Mouse (Mus musculus) adrenal gland, postnatal 36 days (tissue): ENCODE data around the gene Arid1b. TPM values are rescaled to one million over a fixed set of nuclear protein-coding genes. Genes with fewer than 3 reads are reported as not detected.
A peak's percentile ranks its signal among the peaks of the same experiment; 100 is the strongest.

Experiments
- DNase-seq, 2 experiments: peaks; one replicate each; pipeline ENCODE4 v3.0.0; 2021; ENCODE audit warnings: mixed read lengths in 1 of 2
- total RNA-seq, 2 experiments: library from RNA; stranded (reverse); gene quantifications; 2 replicates each; pipeline ENCODE4 v1.2.3; 2021

The Arid1b gene
- total RNA-seq, 2 experiments from 2014 or later = 58.6 to 65.2 TPM

GRCm38 (mm10) chr17:5116990-5117389, 122.9 kb downstream of the Arid1b start:
- no peak for DNase-seq

- no peak for DNase-seq
These were observed 124.0 kb downstream of the Arid1b start for GRCm38 (mm10) chr17:5118171-5118570.

DNA sequence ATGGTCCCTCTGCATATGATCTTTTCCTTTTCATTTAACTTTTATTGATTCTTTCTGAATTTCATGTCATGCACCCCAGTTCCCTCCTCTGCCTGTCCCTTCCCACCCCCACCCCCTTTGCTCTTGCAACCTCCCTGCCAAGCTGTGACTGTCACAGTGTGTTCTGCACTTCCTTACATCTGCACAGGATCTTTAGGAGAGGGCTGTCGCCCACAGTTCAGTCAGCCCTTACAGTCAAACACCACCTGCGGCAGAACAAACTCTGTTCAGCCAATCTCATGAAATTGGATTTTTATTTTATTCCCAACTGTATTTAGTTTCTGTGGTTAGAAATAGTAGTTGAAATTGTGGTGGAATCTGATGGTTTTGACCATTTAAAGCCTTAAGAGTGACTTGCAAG, 130.5 kb downstream of the Arid1b start:
- no peak for DNase-seq

DNA sequence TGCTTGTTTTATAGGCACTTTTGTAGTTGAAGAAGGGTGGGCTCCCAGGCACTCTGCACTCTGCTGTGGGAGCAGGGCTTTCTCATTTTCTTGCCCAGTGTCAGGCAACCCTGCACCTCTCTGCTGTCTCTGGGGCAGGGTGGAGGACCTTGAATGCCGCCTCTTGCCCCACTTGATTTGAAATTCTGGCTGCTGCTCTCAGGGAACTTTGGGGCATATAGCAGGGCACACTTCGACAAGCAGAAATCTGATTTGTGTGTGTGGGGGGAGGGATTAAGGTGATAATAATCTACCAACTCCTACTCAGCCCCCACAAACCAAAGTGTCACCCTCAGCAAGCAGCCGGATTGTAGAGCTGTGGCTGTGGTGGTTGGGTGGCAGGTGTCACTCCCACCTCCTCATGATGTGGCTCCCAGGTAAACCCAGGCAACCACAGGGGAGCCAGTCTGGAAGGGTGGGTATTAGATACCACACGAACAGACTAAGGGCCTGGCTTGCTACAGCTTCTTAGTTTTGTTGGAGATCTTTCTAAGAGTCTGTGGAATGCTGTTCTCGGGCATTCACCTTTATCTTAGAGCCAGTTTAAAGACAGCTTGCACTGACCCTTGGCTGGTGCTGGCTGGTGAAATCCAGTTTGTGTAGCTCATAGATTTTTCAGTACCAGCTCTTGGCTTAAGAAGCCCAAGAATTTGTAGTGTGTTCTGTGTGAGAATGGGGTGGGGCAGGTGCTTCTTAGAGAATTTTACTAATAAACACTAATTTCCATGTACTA, 131.1 kb downstream of the Arid1b start:
- no peak for DNase-seq

GRCm38 (mm10) chr17:5125856-5126806, 132.0 kb downstream of the Arid1b start:
- no peak for DNase-seq

DNA sequence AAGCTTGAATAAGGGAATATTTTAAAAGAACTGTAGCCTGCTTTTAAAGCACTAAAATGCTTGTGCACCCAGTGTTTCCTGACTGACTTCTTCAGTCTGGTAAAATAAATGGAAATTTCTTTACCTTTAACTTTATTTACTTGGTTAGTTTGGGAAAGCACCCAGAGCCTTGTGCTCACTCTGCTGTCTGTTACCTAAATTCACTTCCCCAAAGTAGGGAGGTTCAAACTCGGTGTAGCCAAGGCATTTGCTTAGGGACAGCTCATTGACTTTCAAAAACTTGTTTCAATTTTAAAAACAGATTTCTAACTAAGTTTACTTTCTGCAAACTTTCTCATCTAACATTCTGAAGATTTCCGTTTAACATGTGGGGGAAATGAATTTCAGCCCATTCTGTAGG, 135.5 kb downstream of the Arid1b start:
- no peak for DNase-seq

- DNase-seq = no peak
These were observed 136.0 kb downstream of the Arid1b start for GRCm38 (mm10) chr17:5130116-5130515.

DNA sequence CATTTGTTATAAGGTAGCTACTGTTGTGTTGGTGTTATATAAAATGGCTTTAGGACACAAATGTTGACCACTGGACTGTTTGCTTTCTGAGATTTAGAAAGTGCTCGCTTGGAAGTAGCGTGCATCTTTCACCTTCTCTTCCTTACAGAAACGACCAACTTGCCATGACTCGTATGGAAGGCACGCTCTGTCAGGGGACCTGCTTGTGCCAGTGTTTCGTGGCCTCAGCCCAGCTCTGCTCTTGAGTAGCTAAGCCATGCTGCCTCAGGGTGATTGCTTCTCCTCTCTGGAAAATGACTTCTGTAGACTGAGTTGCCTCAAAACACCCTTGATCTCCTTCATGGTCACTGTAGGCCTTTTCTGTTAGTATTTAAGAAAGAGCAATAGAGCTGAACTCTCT, 137.6 kb downstream of the Arid1b start:
- no peak for DNase-seq

- DNase-seq = peak; percentile 49 to 52
These were observed 138.3 kb downstream of the Arid1b start for GRCm38 (mm10) chr17:5132296-5132986.

GRCm38 (mm10) chr17:5132987-5133355, 138.8 kb downstream of the Arid1b start:
- no peak for DNase-seq

DNA sequence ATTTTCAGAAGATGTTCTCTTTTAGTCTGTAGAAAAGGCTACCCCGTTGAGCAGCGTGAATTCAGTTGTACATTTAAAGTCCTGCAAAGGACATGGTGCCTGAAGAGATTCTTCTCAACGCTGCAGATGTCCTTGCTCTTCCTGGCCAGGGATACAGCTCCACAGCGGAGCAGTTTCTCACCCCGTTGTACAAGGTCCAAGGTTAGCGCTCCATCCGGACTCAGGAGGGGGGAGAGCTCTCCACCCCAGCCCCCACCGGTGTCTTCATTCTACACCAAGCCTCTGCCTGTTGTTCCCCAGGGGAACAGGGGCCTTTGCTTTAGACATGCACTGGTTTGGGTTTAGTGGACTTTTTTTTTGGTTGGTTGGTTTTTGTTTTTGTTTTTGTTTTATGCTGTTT, 139.7 kb downstream of the Arid1b start:
- peak; percentile 74 to 81 for DNase-seq

GRCm38 (mm10) chr17:5134271-5134670, 140.1 kb downstream of the Arid1b start:
- DNase-seq = peak in 1 of 2 experiments; percentile 57

- peak; percentile 67 to 76 for DNase-seq
These were observed 143.8 kb downstream of the Arid1b start for GRCm38 (mm10) chr17:5137936-5138335.

DNA sequence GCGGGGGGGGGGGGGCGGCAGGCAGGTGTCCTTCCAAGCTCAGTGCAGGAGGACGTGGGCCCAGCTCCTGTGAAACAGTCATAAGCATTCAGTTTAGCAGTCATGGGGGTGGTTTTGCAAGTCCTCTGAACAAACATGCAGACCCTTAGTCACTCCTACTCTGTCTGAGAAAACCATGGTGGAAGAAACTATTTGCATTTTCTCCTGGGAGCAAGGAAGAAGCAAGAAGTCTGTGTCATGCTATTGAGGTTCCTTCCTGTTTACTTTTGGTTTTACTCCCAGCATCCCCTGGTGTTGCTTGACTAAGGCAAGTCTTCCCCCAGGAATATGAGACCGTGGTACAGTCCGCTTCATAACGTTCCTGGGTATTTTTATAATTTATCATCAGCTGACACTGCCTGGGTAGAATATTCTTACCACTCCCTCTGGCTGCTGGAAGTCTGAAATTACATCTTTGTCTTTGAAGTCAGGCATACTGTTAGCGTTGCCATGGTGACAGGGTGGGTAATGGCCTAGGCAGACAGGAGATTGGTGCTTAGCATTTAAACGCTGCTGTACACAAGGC, 144.6 kb downstream of the Arid1b start:
- DNase-seq = peak; percentile 60 to 77

GRCm38 (mm10) chr17:5139553-5139952, 145.4 kb downstream of the Arid1b start:
- DNase-seq = no peak

DNA sequence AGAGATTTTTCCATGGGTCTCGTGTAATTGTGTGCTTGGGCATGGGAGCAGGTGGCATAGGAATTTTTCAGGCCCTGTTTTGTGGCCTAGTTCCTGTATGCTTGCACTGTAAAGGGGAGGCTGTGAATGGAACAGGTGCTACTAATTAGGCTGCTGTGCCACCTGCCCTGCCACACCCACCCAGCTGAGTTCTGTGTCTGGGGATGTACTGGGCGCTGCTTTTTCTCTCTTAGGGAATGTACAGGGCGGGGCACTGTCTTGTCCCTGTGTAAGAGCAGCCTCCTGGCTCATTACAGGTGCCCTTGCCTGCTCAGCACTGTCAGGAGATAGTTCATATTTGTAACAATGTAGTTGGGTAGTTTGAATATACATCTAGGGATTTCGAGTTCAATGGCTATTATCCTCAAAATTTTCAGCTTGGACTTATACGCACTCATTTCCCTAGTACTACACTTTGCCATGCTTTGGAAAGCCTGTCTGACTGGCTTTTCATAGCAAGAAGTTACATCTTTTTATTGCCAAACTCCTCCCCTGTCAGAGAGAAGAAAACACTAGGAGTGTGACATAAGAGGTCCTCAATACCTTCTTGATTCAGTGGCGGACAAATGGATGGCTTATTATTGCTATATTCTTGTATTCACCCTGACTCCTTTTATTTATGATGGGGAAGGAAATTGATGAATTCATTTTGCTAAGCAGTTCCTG, 149.8 kb downstream of the Arid1b start:
- DNase-seq = no peak

DNA sequence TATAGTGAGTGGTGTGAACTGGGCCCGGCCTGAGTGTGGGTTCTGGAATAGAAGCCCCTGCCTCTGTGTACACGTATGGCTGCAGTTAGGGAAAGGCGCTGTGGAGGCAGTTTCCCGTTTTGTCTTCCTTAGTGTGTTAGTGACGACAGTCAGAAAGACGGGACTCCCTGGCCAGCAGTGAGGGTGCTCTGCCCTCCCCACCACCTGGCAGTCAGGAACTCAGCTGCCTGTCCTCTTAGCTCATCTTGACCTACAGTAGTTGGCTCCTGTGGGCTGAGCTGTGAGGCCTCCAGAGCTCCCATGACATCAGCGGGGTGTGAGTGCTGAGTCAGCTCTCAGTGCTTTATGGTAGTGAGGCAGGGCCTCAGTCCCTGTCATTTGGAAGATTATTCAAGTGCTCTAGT, 156.5 kb downstream of the Arid1b start:
- peak; percentile 74 for DNase-seq

- no peak for DNase-seq
These were observed 157.7 kb downstream of the Arid1b start for GRCm38 (mm10) chr17:5151852-5152251.

GRCm38 (mm10) chr17:5153461-5153860, 159.3 kb downstream of the Arid1b start:
- no peak for DNase-seq

- DNase-seq = no peak
These were observed 160.2 kb downstream of the Arid1b start for GRCm38 (mm10) chr17:5154322-5154721.

- peak; percentile 48 to 52 for DNase-seq
These were observed 163.5 kb downstream of the Arid1b start for GRCm38 (mm10) chr17:5157609-5158008.
